Mouse (Mus musculus) left cerebral cortex, postnatal 36 days (tissue): ENCODE measurements around the gene Add1. TPM values are rescaled to one million over a fixed set of nuclear protein-coding genes. Genes with fewer than 3 reads are reported as not detected.
A peak's percentile ranks its signal among the peaks of the same experiment; 100 is the strongest.

Source experiments
- DNase-seq, 2 experiments: peaks; one replicate each; pipeline ENCODE4 v3.0.0; 2021 to 2022; ENCODE audit warnings: low spot score in 2 of 2, mixed read lengths in 1 of 2
- intact Hi-C: fragments of 180-260 bp; cut with DNase I; formaldehyde crosslinking; loops from one replicate; pipeline ENCODE4 v1.15.1; 2025
- total RNA-seq, 2 experiments: library from RNA; stranded (reverse); gene quantifications; 2 replicates each; pipeline ENCODE4 v1.2.3; 2021

Add1 gene
- total RNA-seq, result 100 to 1,000 TPM; 434 to 436 TPM

- intact Hi-C loops, result loop anchor here (1.0 to 5.0 kb wide), 2 partner anchors 46 to 63 kb away; partner anchors contain the start of gene Sh3bp2
- DNase-seq, result peak; percentile 98
Observed at GRCm38 (mm10) chr5:34573268-34574221, at the start of gene Add1. Gene Add1 (plus strand): TSS chr5:34573664.

DNA sequence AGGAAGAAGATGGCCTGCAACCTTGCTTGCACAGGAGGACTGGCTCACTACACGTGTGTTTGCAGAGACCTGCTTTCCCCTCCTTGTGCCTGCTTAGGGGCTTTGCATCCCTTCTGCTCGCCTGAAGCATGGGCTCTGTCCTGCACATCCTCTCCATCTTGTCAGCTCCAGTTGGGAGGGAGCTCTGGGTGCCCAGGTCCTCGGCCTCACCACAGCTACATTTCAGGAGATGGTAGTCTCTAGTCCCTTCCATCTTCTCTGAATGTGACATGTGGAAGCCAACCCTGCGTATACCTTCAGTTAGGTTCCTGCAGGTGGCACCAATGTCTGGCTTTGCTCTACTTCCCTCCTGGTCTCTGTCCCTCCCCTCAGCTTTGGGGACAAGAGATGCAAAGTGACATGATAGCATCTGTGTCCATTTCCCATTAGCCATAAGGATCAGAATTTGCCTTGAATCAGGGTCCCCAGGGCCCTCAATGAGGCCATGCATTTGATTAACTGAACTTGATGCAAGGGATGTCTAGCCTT, 49.4 kb upstream of the Add1 start:
- DNase-seq, result no peak
- intact Hi-C loops, result no loop called here

GRCm38 (mm10) chr5:34524511-34524910, 49.0 kb upstream of the Add1 start:
- DNase-seq, result no peak
- intact Hi-C loops, result no loop called here

- DNase-seq, result peak; percentile 77 to 79
- intact Hi-C loops, result loop anchor here (5.0 kb wide), 1 partner anchor 46 kb away; the partner anchor contains the start of gene Add1
Observed at GRCm38 (mm10) chr5:34525663-34526476, 47.6 kb upstream of the Add1 start, which contains the start of gene Sh3bp2. Gene Sh3bp2 (plus strand): TSS chr5:34525838.

DNA sequence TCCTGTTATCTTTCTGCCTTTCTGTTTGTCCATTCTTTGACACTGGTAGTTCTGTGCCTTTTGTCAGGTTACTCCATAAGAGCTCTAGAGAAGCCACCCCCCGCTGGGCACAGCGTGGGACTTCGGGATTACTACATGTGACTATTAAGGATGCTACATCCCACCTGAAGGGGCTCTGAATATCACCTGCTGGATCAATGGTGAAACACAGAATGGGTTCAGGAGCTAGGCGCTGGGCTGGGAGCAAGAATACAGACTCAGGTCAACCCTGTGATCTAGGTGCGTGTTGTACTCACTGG, 47.0 kb upstream of the Add1 start:
- no peak for DNase-seq

GRCm38 (mm10) chr5:34527352-34527751, 46.1 kb upstream of the Add1 start:
- DNase-seq, result no peak
- intact Hi-C loops, result loop anchor here (5.0 kb wide), 1 partner anchor 45 kb away; the partner anchor contains the start of gene Add1

More for the DNA sequence above, 47.0 kb upstream of the Add1 start:
- intact Hi-C loops, result loop anchor here (5.0 kb wide), 1 partner anchor 46 kb away; the partner anchor contains the start of gene Add1

GRCm38 (mm10) chr5:34528724-34529123, 44.7 kb upstream of the Add1 start:
- intact Hi-C loops, result loop anchor here (5.0 kb wide), 1 partner anchor 44 kb away; the partner anchor contains the start of gene Add1
- DNase-seq, result no peak

DNA sequence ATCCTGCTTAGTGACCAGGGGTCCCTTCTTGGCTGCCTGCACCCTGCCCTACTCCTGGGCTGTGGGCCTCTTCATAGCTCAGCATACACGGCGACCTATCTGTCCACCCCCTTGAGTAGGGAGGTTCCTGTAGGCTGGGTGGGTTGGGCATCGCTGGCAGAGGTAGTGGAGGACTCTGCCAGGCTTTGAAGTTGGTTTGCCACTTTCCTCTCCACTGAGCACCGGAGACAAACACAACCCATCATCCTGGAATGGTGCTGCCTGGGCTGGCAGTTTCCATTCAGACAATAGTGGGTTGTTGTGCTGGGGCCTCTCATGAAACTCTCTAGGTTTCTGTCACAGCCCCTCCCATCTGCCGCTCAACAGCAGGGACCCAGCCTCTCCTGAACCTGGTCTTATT, 43.3 kb upstream of the Add1 start:
- intact Hi-C loops, result no loop called here
- DNase-seq, result no peak

DNA sequence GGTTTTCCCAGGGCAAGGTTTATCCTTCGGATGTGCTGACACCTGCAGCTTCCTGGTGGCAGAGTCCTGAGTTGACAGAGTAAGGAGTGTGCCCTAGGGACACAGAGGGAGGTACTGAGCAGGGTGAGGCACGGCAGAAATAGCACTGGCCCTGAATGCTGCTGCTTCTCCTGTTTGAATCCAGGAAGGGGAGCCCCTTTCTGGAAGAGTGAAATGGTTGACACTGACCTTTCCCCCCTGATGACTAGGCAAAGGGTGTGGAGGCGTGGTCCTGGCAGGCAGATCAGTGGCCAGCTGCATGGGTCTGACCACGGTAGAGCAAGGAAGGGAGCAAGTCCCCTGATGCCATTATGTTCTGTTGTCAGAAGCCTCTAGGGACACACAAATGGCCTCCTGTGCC, 42.8 kb upstream of the Add1 start:
- intact Hi-C loops, result no loop called here
- DNase-seq, result no peak

GRCm38 (mm10) chr5:34533066-34533465, 40.4 kb upstream of the Add1 start:
- intact Hi-C loops, result no loop called here
- DNase-seq, result no peak

- intact Hi-C loops, result no loop called here
- DNase-seq, result no peak
Observed at GRCm38 (mm10) chr5:34533820-34534219, 39.6 kb upstream of the Add1 start.

DNA sequence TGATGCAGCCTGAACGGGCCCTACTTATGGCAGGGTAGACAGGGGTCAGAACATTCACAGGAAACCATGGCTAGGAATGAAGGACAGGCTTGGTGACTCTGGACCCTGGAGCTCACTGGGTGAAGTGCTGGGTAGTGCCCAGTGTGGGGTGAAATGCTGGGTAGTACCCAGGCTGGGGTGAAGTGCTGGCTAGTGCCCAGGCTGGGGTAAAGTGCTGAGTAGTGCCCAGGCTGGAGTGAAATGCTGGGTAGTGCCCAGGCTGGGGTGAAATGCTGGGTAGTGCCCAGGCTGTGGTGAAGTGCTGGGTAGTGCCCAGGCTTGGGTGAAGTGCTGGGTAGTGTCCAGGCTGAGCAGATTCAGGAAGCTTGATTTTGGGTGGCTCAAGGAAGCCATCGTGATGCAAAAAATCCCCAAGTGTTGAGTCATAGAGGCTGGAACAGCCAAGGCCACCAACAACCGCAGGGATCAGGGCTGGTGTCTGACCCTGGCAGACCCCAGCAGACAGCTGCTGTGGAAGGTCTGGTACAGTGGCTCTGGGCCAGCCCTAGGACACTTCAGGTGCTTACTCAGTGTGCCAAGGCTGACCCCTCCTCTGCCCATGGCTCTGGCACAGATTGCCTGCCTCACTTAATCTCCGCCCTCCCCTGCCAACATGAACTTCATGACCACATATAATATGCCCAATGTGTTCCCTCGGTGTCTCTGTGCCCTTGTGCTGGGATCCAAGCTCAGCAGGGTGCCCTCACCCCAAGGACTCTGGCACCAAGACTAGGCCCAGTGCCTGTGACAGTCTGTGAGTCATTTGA, 38.5 kb upstream of the Add1 start:
- intact Hi-C loops, result no loop called here
- no peak for DNase-seq

- DNase-seq, result no peak
- intact Hi-C loops, result no loop called here
Observed at GRCm38 (mm10) chr5:34535831-34536230, 37.6 kb upstream of the Add1 start.

- intact Hi-C loops, result no loop called here
- DNase-seq, result no peak
Observed at GRCm38 (mm10) chr5:34538079-34538478, 35.4 kb upstream of the Add1 start.

GRCm38 (mm10) chr5:34538527-34538926, 34.9 kb upstream of the Add1 start:
- intact Hi-C loops, result no loop called here
- no peak for DNase-seq

DNA sequence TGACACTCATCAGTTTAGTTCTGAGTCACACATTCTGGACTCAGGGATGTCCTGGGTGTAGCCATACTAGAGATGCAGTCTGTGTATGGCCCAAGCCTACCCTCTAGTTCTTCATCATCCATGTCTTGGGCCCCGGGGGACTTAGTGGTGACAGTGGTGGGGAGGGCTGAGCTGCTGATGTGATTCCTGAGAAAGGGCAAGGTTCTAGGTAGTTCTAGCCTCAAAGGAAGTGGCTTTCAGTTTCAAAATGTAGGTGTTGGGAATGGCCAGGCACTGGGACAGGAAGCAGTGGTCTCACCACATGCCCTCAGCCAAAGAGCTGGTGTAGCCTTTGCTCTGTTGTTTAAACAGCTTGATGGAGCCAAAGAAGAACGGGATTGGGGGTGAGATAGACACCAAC, 34.3 kb upstream of the Add1 start:
- no peak for DNase-seq
- intact Hi-C loops, result no loop called here

DNA sequence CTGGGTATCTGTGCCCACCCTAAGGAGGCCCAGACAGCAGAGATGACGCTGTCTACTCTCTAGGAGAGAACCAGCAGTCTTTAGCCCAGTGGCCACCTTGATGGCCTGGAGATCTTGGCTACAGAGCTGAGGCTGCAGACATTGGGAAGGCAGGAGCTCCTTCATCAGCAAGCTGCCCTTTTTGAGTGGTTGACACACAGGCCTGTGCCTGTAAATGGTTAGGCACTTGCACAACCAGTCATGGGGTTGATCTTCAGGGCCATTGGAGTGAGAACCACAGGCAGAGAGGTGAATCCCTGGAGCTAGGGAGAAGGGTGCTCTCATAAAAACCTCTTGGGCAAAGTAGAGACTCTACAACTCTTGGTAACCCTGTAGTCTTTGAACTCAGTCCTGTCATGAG, 31.3 kb upstream of the Add1 start:
- DNase-seq, result no peak
- intact Hi-C loops, result no loop called here

- intact Hi-C loops, result no loop called here
- DNase-seq, result no peak
Observed at GRCm38 (mm10) chr5:34543114-34543513, 30.4 kb upstream of the Add1 start.

- intact Hi-C loops, result no loop called here
- DNase-seq, result no peak
Observed at GRCm38 (mm10) chr5:34547410-34547809, 26.1 kb upstream of the Add1 start.
